Mouse (Mus musculus): ENCODE results near the gene Zfp202.
A peak's percentile ranks its signal among the peaks of the same experiment; 100 is the strongest.

The Zfp202 gene

GRCm38 (mm10) chr9:40240311-40240710, 48.2 kb downstream of the Zfp202 start:
- DNase-seq (ENCODE audit: low spot score in 2 of 2): no peak

GRCm38 (mm10) chr9:40241223-40241801, 49.2 kb downstream of the Zfp202 start:
- peak; percentile 46 for DNase-seq (ENCODE audit: low spot score in 2 of 2)

GRCm38 (mm10) chr9:40241951-40242888, 50.1 kb downstream of the Zfp202 start:
- DNase-seq (ENCODE audit: low spot score in 2 of 2): peak; percentile 23 to 27

- no peak for DNase-seq (ENCODE audit: low spot score in 2 of 2)
Measured at GRCm38 (mm10) chr9:40245466-40245865, 53.4 kb downstream of the Zfp202 start.

GRCm38 (mm10) chr9:40245974-40246665, 54.0 kb downstream of the Zfp202 start:
- no peak for DNase-seq (ENCODE audit: low spot score in 2 of 2)

- DNase-seq (ENCODE audit: low spot score in 2 of 2): no peak
Measured at GRCm38 (mm10) chr9:40246702-40247101, 54.6 kb downstream of the Zfp202 start.

- no peak for DNase-seq (ENCODE audit: low spot score in 2 of 2)
Measured at GRCm38 (mm10) chr9:40249106-40249505, 57.0 kb downstream of the Zfp202 start.

GRCm38 (mm10) chr9:40252459-40252858, 60.3 kb downstream of the Zfp202 start:
- no peak for DNase-seq (ENCODE audit: low spot score in 2 of 2)

Data from frontal cortex, postnatal 14 days (tissue).